Mouse (Mus musculus) ES-E14 (cell line): ENCODE results near the gene Slc16a11. TPM values are rescaled to one million over a fixed set of nuclear protein-coding genes. Genes with fewer than 3 reads are reported as not detected.

Source experiments
- DNase-seq: peaks from one replicate; pipeline ENCODE4 v3.0.0-alpha.2; 2013; ENCODE audit warnings: low read depth, low spot score
- H3K27ac ChIP-seq: 2 replicates; pipeline ENCODE4 v1.5.1; 2012; ENCODE audit warnings: low read depth, mild to moderate bottlenecking, low read length, moderate library complexity, mixed read lengths; ENCODE audit not compliant: poor library complexity, insufficient read depth, severe bottlenecking
- H3K36me3 ChIP-seq: 2 replicates; pipeline ENCODE4 v1.6.1; 2012; ENCODE audit warnings: mild to moderate bottlenecking, low read length, moderate library complexity, mixed read lengths; ENCODE audit not compliant: control insufficient read depth, poor library complexity, insufficient read depth, severe bottlenecking
- H3K4me1 ChIP-seq, 2 experiments: fragments of 150-350 bp in 1 of 2; sonication (generic) in 1 of 2; 2 replicates each; pipeline ENCODE4 v1.6.1; 2012; ENCODE audit warnings: low read length in 2 of 2, mild to moderate bottlenecking in 1 of 2, mixed read lengths in 1 of 2; ENCODE audit not compliant: control insufficient read depth in 2 of 2, insufficient read depth in 2 of 2, poor library complexity in 1 of 2
- H3K4me3 ChIP-seq, 2 experiments: fragments of 150-350 bp in 1 of 2; sonication (generic) in 1 of 2; 2 replicates each; pipeline ENCODE4 v1.5.1; 2012; ENCODE audit warnings: low read length in 2 of 2, low read depth in 1 of 2, mild to moderate bottlenecking in 1 of 2, mixed read lengths in 1 of 2; ENCODE audit not compliant: insufficient read depth in 1 of 2, poor library complexity in 1 of 2, severe bottlenecking in 1 of 2
- H3K9ac ChIP-seq: 2 replicates; pipeline ENCODE4 v1.6.1; 2012; ENCODE audit warnings: low read depth, mild to moderate bottlenecking, low read length, mixed read lengths; ENCODE audit not compliant: poor library complexity, insufficient read depth, severe bottlenecking
- H3K9me3 ChIP-seq: fragments of 150-350 bp; sonication (generic); 2 replicates; pipeline ENCODE4 v1.6.1; 2012; ENCODE audit warnings: low read depth, mild to moderate bottlenecking, low read length; ENCODE audit not compliant: control insufficient read depth, insufficient read depth
- CHD2 ChIP-seq: IDR thresholded peaks from 2 replicates; pipeline ENCODE4 v1.6.1; 2014; ENCODE audit warnings: mild to moderate bottlenecking, low read depth, low read length, inconsistent platforms
- HCFC1 ChIP-seq: IDR thresholded peaks from 2 replicates; pipeline ENCODE4 v1.6.1; 2012; ENCODE audit warnings: low read length, inconsistent platforms, borderline replicate concordance; ENCODE audit not compliant: insufficient read depth
- MAFK ChIP-seq: IDR thresholded peaks from 2 replicates; pipeline ENCODE4 v1.6.1; 2014; ENCODE audit warnings: mild to moderate bottlenecking, low read depth, low read length, inconsistent platforms; ENCODE audit not compliant: insufficient read depth
- ZC3H11A ChIP-seq: IDR thresholded peaks from 2 replicates; pipeline ENCODE4 v1.6.1; 2012; ENCODE audit warnings: low read depth, mild to moderate bottlenecking, inconsistent platforms, low read length, borderline replicate concordance
- ZNF384 ChIP-seq: IDR thresholded peaks from 2 replicates; pipeline ENCODE4 v1.6.1; 2012; ENCODE audit warnings: low read depth, low read length, inconsistent platforms
- in situ Hi-C, 2 experiments: fragments of 600-800 bp; cut with MboI; formaldehyde crosslinking; loops; one replicate each; pipeline ENCODE4 v1.15.1; 2025; ENCODE audit warnings: low sequenced_read_pairs in 2 of 2, inconsistent platforms in 1 of 2; ENCODE audit not compliant: unreplicated experiment in 2 of 2
- total RNA-seq: library from RNA; depleted of rRNA; stranded (reverse); fragments of 300-350 nt; gene quantifications from 2 replicates; pipeline ENCODE4 v1.2.3, GENCODE M21; 2012

The Slc16a11 gene
- total RNA-seq, 1 experiment = 0.98 TPM

DNA sequence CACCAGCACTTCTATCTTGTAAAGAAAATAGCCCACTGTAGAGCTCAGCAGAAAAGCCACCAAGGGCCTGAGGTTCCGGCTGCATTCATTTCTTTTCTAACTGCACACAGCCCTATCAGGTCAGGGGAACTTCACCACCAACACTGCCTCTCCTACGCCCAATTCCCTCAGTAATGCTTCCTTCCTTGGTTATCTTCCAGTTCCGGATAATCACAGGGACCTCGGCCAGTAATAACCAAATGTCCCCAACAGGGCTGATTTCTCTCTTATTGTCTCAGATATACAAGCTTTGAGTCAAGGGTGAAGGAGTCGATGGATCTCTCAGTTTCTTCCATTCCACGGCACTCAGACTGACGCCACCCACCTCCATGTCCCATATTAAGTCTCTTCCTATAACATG, 5.3 kb upstream of the Slc16a11 start:
- Histone ChIP-seq H3K4me1 (peaks cover 0 to 10% of the 10 kb centered on the region in 2 experiments; a peak in 1 of 4 replicates), H3K27ac (no peak overlapping the region), H3K4me3 (no peak overlapping the region), H3K36me3 (no peaks in the 10 kb centered on the region), H3K9ac (no peak overlapping the region), H3K9me3 (no peaks in the 10 kb centered on the region)
- DNase-seq = no peak
- in situ Hi-C loops = no loop called here
- TF ChIP-seq CHD2 (no peak), MAFK (no peak), HCFC1 (no peak), ZNF384 (no peak), ZC3H11A (no peak)

DNA sequence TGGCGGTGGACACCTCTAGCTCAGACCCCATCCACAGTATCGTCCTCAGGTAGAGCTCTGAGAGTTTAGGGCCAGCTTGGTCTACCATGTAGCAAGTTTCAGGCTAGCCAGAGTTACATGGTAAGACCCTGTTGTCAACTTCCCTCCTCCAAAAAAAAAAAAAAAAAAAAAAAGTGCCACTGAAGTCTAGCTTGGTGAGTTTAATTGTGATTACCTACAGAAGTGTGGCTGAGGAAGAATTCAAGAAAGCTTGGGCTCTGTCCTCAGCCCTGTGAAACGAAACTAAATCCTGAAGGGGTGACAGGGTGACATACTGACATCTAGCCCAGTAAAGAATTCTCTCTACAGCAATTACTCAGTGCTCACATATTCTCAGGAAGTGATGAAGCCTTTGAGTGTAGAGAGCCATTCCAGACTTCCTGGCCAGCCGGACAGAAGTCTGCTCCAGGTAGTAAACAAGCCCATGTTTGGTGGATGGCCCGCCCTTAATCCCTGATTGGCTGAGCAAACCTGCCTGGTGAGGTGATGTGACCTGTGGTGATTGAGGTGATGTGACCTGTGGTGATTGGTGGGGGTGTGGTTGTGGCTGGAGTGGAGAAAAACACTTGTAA, 3.7 kb upstream of the Slc16a11 start:
- H3K9me3 ChIP-seq = no peaks in the 10 kb centered on the region
- H3K4me3 ChIP-seq = peak overlapping the region in 1 of 2 experiments; percentile 58; a peak in 2 of 4 replicates
- in situ Hi-C loops = no loop called here
- no peak for DNase-seq
- H3K36me3 ChIP-seq = no peaks in the 10 kb centered on the region
- peaks cover 2 to 7% of the 10 kb centered on the region in 2 experiments; a peak in 1 of 4 replicates for H3K4me1 ChIP-seq
- no peak overlapping the region for H3K9ac ChIP-seq
- TF ChIP-seq ZNF384 (no peak), MAFK (no peak), ZC3H11A (no peak), CHD2 (no peak), HCFC1 (no peak)
- H3K27ac ChIP-seq = no peak overlapping the region

DNA sequence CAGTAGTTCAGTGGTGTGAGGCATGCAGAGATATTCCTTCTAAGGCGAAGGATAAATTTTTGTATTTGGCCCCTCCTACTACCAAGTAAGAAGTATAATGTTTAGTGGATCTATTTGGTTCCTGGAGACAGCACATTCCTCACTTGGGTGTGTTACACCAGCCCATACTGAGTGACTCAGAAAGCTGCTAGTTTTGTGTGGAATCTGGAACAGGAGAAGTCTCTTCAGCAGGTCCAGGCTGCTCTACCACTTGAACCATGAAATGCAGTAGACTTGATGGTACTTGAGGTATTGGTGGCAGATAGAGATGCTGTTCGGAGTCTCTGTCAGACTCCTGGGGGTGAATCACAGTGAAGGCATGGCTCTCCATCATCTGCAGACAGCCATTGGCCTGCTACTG, 1.9 kb upstream of the Slc16a11 start:
- H3K36me3 ChIP-seq = no peaks in the 10 kb centered on the region
- H3K4me3 ChIP-seq = no peak overlapping the region
- in situ Hi-C loops = loop anchor here in 1 of 2 experiments (10.0 kb wide), 1 partner anchor 276 kb away; the partner anchor contains the start of gene Ybx2
- no peak overlapping the region for H3K9ac ChIP-seq
- peaks cover 2 to 18% of the 10 kb centered on the region in 2 experiments; a peak in 2 of 4 replicates for H3K4me1 ChIP-seq
- no peaks in the 10 kb centered on the region for H3K9me3 ChIP-seq
- no peak overlapping the region for H3K27ac ChIP-seq
- DNase-seq = no peak
- no peak for TF ChIP-seq CHD2
- no peak for TF ChIP-seq MAFK
- TF ChIP-seq HCFC1 = no peak

DNA sequence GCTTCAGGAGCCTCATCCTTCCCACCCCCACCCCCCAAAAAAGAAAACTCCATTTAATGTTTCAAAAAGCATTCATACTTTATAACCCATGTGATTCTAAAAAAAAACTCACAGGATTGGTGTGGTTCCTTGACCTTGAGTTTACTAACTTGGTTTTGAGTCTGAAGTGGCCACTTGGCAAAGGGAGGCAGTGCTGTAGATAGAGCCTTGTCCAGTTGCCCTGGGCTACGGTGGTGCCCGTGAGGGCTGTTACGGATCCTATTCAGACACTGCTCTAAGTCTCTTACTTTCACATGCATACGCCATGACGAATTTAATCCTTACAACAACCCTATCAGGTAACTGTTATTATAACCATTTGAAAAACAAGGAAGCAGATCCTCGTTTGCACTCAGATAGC, 580 bp upstream of the Slc16a11 start:
- TF ChIP-seq ZNF384 (no peak), MAFK (no peak), HCFC1 (no peak), CHD2 (no peak), ZC3H11A (no peak)
- in situ Hi-C loops = loop anchor here in 1 of 2 experiments (10.0 kb wide), 1 partner anchor 277 kb away; the partner anchor contains the start of gene Ybx2
- no peak overlapping the region for H3K27ac ChIP-seq

More for the DNA sequence above, 580 bp upstream of the Slc16a11 start:
- Histone ChIP-seq H3K4me1 (peaks cover 2 to 19% of the 10 kb centered on the region in 2 experiments; a peak in 2 of 4 replicates), H3K9me3 (no peaks in the 10 kb centered on the region), H3K36me3 (peaks cover 3% of the 10 kb centered on the region; the same call in 1 of the 2 replicates), H3K9ac (no peak overlapping the region), H3K4me3 (no peak overlapping the region)
- no peak for DNase-seq
